Mouse (Mus musculus): ENCODE measurements at regions not wholly inside any gene's neighbourhood (a gene's known extent, or its start where the extent isn't known, plus 50 kb on each side); places are given as distances from the start of the nearest gene placed in this dataset.

DNA sequence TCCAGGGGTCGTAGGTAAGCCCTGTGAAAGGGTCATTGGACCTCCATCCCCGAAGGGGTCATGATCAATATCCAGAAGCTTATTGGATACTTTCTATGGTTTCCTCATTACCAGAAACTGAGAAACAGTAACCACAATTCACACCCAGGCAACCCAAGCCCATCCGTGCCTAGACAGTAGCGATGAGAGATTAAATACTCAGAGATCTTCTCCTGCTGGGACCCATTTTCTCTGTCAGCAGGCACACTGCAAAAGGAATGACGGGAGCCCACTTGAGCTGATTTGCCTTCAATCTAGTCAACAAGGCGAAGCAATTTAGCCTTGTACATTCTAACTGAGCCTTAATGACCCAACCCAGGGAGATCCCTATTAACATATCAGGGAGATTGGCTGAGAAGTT is 632.0 kb upstream of the Adamts9 start:
- TF ChIP-seq CHD1 (IDR thresholded peaks at IDR 0.05; ENCODE audit: low read depth, low read length) (no peak), CTCF (IDR thresholded peaks at IDR 0.05 in 2 of 3, conservative IDR thresholded peaks at IDR 0.05 in 1 of 3; ENCODE audit: control insufficient read depth in 1 of 3, insufficient read depth in 1 of 3, low read depth in 2 of 3, low read length in 3 of 3, poor library complexity in 1 of 3, severe bottlenecking in 1 of 3) (no peak), EP300 (IDR thresholded peaks at IDR 0.05; ENCODE audit: low read depth in 1 of 2, low read length in 2 of 2) (no peak), POLR2A (IDR thresholded peaks at IDR 0.05; ENCODE audit: control insufficient read depth in 1 of 2, insufficient read depth in 1 of 2, low read depth in 1 of 2, low read length in 2 of 2, poor library complexity in 1 of 2) (no peak), E2F4 (IDR thresholded peaks at IDR 0.05; ENCODE audit: borderline replicate concordance, low read depth, low read length) (no peak), RCOR1 (IDR thresholded peaks at IDR 0.05; ENCODE audit: low read depth, low read length) (no peak), GABPA (IDR thresholded peaks at IDR 0.05; ENCODE audit: low read depth, low read length) (no peak), TCF12 (IDR thresholded peaks at IDR 0.05; ENCODE audit: low read depth, low read length) (no peak), NRF1 (IDR thresholded peaks at IDR 0.05; ENCODE audit: insufficient read depth, low read depth, low read length, poor library complexity, severe bottlenecking) (no peak), USF2 (IDR thresholded peaks at IDR 0.05; ENCODE audit: borderline replicate concordance in 1 of 2, insufficient read depth in 1 of 2, low read depth in 1 of 2, low read length in 2 of 2) (no peak), KAT2A (conservative IDR thresholded peaks at IDR 0.05; ENCODE audit: low read depth, low read length) (no peak), BHLHE40 (IDR thresholded peaks at IDR 0.05; ENCODE audit: borderline replicate concordance, low read depth, low read length) (no peak), HCFC1 (IDR thresholded peaks at IDR 0.05; ENCODE audit: low read depth, low read length) (no peak), MYB (IDR thresholded peaks at IDR 0.05; ENCODE audit: low read depth, low read length) (no peak)
